Mouse (Mus musculus): ENCODE data around the gene Ubxn11.

- no peak for TF ChIP-seq CTCF (IDR thresholded peaks at IDR 0.05; ENCODE audit: low read depth)
- TF ChIP-seq EP300 (IDR thresholded peaks at IDR 0.05; ENCODE audit: low read depth), result no peak
Observed at GRCm38 (mm10) chr4:134156744-134157143, 54.4 kb downstream of the Ubxn11 start.
